8 mouse cellular contexts compared by ENCODE assay signal in genomic region chr5:43781423-43781976, GRCm38 (mm10). TPM values are rescaled to one million over a fixed set of nuclear protein-coding genes. Genes with fewer than 3 reads are reported as not detected.
DNase-seq lines count a peak whose midpoint lies in the region; ATAC-seq lines count a peak whose summit lies in the region.

No protein-coding gene starts in this region.

- no peaks in the 10 kb centered on the region for H3K9me3 ChIP-seq in embryonic facial prominence, embryonic 14.5 days (ENCODE audit: control insufficient read depth, low read length)
- H3K9me3 ChIP-seq in liver, embryonic 16.5 days (replicated peaks; ENCODE audit: control insufficient read depth, low read length): no peaks in the 10 kb centered on the region
- no peaks in the 10 kb centered on the region for H3K9me3 ChIP-seq in neural tube, embryonic 13.5 days

- H3K27ac ChIP-seq in embryonic facial prominence, embryonic 14.5 days (replicated peaks; ENCODE audit: low read depth, low read length): peak overlapping the region; percentile 95
- peak overlapping the region; percentile 75 for H3K27ac ChIP-seq in liver, embryonic 16.5 days (ENCODE audit: low read length)
- H3K27ac ChIP-seq in neural tube, embryonic 13.5 days (replicated peaks): peak overlapping the region; percentile 99

- peak overlapping the region; percentile 83 for H3K4me3 ChIP-seq in embryonic facial prominence, embryonic 14.5 days (ENCODE audit: low read depth, low read length)
- peak overlapping the region; percentile 85 for H3K4me3 ChIP-seq in liver, embryonic 16.5 days (ENCODE audit: low read depth, low read length)
- peak overlapping the region; percentile 87 for H3K4me3 ChIP-seq in neural tube, embryonic 13.5 days

- H3K27me3 ChIP-seq in embryonic facial prominence, embryonic 14.5 days (replicated peaks; ENCODE audit: control insufficient read depth, insufficient read depth, low read length): no peaks in the 10 kb centered on the region
- no peaks in the 10 kb centered on the region for H3K27me3 ChIP-seq in liver, embryonic 16.5 days (ENCODE audit: control insufficient read depth, insufficient read depth, low read depth, low read length)
- no peaks in the 10 kb centered on the region for H3K27me3 ChIP-seq in neural tube, embryonic 13.5 days

- ATAC-seq in embryonic facial prominence, embryonic 14.5 days (ENCODE audit: low read depth): peak; percentile 73
- peak; percentile 18 to 30; a peak in 2 of 4 replicates for ATAC-seq in hematopoietic stem cell, adult 5-6 weeks (replicated peaks in 1 of 2; ENCODE audit: insufficient read depth in 1 of 2, low FRiP score in 2 of 2, low TSS enrichment in 1 of 2, low read depth in 1 of 2, poor library complexity in 2 of 2, severe bottlenecking in 2 of 2)
- ATAC-seq in liver, embryonic 16.5 days (ENCODE audit: low read depth): peak; percentile 56
- ATAC-seq in neural tube, embryonic 13.5 days (ENCODE audit: low read depth): peak; percentile 75

- H3K9ac ChIP-seq in embryonic facial prominence, embryonic 14.5 days (ENCODE audit: low read depth, low read length): peak overlapping the region; percentile 95
- peak overlapping the region; percentile 90 for H3K9ac ChIP-seq in liver, embryonic 16.5 days (ENCODE audit: low read depth, low read length)
- H3K9ac ChIP-seq in neural tube, embryonic 13.5 days: peak overlapping the region; percentile 96

- peak; percentile 9 for DNase-seq in ovary, adult 18-20 months (ENCODE audit: low spot score)
- no peak for DNase-seq in ovary, postnatal 14 days (ENCODE audit: low spot score)
- DNase-seq in ZHBTc4 (ENCODE audit: low read depth, low spot score) (peak; percentile 61), MN1 (ENCODE audit: low spot score) (no peak)
- peak; percentile 28 for DNase-seq in embryonic facial prominence, embryonic 14.5 days (ENCODE audit: low spot score)

- 0% methylated on average over 9 of the region's 61 CpGs for WGBS in embryonic facial prominence, embryonic 14.5 days
- under 1% methylated on average over 43 of the region's 61 CpGs for WGBS in liver, embryonic 16.5 days (ENCODE audit: insufficient replicate concordance)
- WGBS in neural tube, embryonic 13.5 days: under 1% methylated on average over 56 of the region's 61 CpGs

- no peaks in the 10 kb centered on the region for H3K36me3 ChIP-seq in embryonic facial prominence, embryonic 14.5 days (ENCODE audit: control insufficient read depth, insufficient read depth, low read length)
- no peaks in the 10 kb centered on the region for H3K36me3 ChIP-seq in liver, embryonic 16.5 days (ENCODE audit: control insufficient read depth, insufficient read depth)
- H3K36me3 ChIP-seq in neural tube, embryonic 13.5 days: no peaks in the 10 kb centered on the region

- H3K4me1 ChIP-seq in embryonic facial prominence, embryonic 14.5 days (ENCODE audit: control insufficient read depth, insufficient read depth, low read length): peaks cover 6% of the 10 kb centered on the region
- peaks cover 9% of the 10 kb centered on the region for H3K4me1 ChIP-seq in liver, embryonic 16.5 days (ENCODE audit: control insufficient read depth, low read depth, low read length)
- peaks cover 38% of the 10 kb centered on the region for H3K4me1 ChIP-seq in neural tube, embryonic 13.5 days (replicated peaks)

- H3K4me2 ChIP-seq in embryonic facial prominence, embryonic 14.5 days (ENCODE audit: low read depth, low read length): peak overlapping the region; percentile 67
- peak overlapping the region; percentile 96 for H3K4me2 ChIP-seq in liver, embryonic 16.5 days (ENCODE audit: low read depth, low read length)
- H3K4me2 ChIP-seq in neural tube, embryonic 13.5 days: peak overlapping the region; percentile 70

RNA-seq across cellular contexts. Expression of gene Bst1, which starts 37.2 kb away (rescaled TPM):
- 0.14 and 0.47 TPM in 2 replicates for polyA plus RNA-seq in embryonic facial prominence, embryonic 14.5 days (2014; fragmentation: Nextera tagmentation; extraction: Ambion mirVana)
- total RNA-seq in hematopoietic stem cell, adult 5-6 weeks (2017): 3.8 and 4.1 TPM in 2 replicates
- 1.6 and 1.8 TPM in 2 replicates for polyA plus RNA-seq in liver, embryonic 16.5 days (2015; fragmentation: Nextera tagmentation; extraction: Ambion mirVana)
- polyA plus RNA-seq in neural tube, embryonic 13.5 days (2015; fragmentation: Nextera tagmentation; extraction: Ambion mirVana): 0.08 and 0.39 TPM in 2 replicates

RNA-seq across cellular contexts. Expression of gene Fbxl5, which starts 39.9 kb away (rescaled TPM):
- 61.6 and 64.1 TPM in 2 replicates for polyA plus RNA-seq in embryonic facial prominence, embryonic 14.5 days (2014; fragmentation: Nextera tagmentation; extraction: Ambion mirVana)
- 77.0 and 97.2 TPM in 2 replicates for total RNA-seq in hematopoietic stem cell, adult 5-6 weeks (2017)
- 20.9 and 21.2 TPM in 2 replicates for polyA plus RNA-seq in liver, embryonic 16.5 days (2015; fragmentation: Nextera tagmentation; extraction: Ambion mirVana)
- 65.0 and 71.7 TPM in 2 replicates for polyA plus RNA-seq in neural tube, embryonic 13.5 days (2015; fragmentation: Nextera tagmentation; extraction: Ambion mirVana)

Comparison
In these comparisons a context has a peak if more than half of its experiments do, and no peak if none do; other contexts are left out.
1. DNase-seq: peak in ovary, adult 18-20 months (single experiment), ZHBTc4 (single experiment) and embryonic facial prominence, embryonic 14.5 days (single experiment); none in ovary, postnatal 14 days (single experiment) and MN1 (single experiment).
2. ATAC-seq: peak in every context shown above with its lines; median percentile 75 in neural tube, embryonic 13.5 days; 73 in embryonic facial prominence, embryonic 14.5 days; 56 in liver, embryonic 16.5 days; 24 in hematopoietic stem cell, adult 5-6 weeks.
3. Peak in every context shown above with its lines, with median percentiles within 50 percentile points of each other: H3K27ac ChIP-seq, H3K4me2 ChIP-seq, H3K4me3 ChIP-seq and H3K9ac ChIP-seq.